Mouse (Mus musculus): ENCODE measurements around the gene Bag1.
"Not testable (repeated sequence)": the region's sequence is repeated elsewhere in the genome, so short reads cannot be mapped to it uniquely, and the experiment has no call there.

Gene Bag1

DNA sequence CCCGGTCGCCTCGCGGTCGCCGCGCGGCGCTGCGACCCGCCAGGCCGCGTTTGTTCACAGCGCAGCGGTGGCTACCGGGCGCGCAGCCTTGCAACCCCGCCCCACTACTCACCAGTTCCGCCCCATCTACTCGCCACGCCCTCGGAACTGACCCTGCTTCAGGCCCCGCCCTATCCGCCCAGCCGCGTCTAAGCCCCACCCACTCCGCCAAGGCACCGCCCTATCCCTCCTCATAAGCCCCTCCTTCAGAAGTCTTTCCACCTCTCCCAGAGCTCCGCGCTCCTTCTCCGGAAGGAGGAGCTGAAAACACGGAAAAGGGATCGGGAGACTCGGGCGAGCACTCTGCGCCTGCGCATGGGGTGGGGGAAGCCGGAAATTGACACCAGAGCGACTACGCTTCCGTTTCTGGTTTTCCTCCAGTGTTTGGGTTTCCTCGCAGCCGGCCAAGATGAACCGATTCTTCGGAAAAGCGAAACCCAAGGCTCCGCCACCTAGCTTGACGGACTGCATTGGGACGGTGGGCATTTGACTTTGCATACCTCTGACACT, at the start of gene Bag1, which contains the start of gene Chmp5:
TSS of gene Bag1 (minus strand) at position 135 of the 549 bp plus-strand sequence.
TSS of gene Chmp5 (plus strand) at position 248 of the 549 bp plus-strand sequence.
- DNase-seq, result peak; percentile 97 to 99

DNA sequence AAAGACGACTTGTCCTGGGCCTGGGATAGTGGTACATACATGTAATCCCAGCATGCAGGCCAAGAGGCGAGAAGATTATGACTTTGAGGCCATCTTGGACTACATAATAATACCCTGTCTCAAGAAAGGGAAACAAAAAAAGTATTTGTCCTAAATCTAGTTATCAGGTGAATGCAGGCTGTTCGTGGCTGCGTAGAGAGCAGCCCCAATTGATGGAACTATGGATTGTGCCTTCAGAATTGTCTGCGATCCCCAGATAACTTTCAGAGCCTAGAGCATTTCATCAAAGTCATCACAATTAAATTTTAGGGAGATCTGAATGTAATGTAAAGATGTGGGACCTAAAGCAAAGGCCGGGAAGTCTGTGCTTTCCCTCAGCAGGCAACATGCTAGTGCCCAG, 48.2 kb upstream of the Bag1 start:
- no peak for DNase-seq

DNA sequence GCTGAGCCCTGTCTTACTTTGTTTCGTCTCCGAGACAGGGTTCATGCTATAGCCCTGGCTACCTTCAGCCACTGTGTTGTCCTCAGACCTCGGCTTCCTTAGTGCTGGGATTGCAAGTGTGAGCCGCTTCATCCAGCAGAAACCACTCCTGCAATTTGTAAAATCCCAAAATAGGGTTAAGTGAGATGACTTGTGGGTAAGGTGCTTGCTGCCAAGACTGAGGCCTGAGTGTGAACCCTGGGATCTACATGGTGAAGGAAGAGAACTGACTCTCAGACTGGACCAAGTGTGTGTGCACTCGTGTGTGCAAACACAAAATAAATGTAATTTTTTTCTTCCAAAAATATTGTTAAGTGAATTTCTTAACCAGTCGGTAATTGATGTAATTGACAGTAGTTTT, 41.5 kb upstream of the Bag1 start:
- DNase-seq, result no peak

DNA sequence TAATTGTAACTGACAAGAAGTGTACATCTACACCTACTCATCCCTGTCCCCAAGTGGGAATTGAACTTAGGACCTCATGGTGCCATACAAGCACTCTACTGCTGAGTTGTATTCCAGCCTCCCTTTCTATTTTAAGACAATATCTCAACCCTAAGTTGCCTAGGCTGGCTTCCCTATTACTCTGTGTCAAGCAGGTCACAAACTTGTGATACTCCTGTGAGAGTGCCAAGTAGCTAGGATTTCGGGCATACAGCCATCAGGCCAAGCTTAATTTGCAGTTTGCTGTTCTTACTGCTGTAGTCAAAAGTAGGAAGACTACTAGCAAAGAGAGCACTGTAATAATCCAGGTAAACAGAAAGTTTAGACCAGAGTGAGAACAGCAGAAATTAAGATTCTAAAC, 35.6 kb upstream of the Bag1 start:
- DNase-seq, result no peak

DNA sequence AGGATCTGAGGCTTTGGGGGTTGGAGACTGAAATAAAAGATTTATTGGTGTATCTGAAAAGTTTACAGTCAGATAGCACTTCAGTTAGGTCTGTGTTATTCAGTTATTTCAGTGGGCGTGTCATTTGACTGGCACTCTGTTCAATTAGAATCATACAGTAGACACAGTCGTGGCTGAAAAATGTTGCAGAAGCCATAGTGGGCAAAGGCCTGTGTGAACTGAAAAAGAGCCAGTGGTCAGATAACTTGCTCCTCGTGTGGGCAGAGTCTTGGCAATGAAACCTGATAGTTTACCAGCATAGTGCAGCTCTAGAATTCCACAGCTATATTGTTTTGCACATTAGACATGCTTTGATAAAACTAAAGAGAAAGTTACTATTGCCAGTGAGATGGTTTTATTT, 34.4 kb upstream of the Bag1 start:
- DNase-seq, result no peak

DNA sequence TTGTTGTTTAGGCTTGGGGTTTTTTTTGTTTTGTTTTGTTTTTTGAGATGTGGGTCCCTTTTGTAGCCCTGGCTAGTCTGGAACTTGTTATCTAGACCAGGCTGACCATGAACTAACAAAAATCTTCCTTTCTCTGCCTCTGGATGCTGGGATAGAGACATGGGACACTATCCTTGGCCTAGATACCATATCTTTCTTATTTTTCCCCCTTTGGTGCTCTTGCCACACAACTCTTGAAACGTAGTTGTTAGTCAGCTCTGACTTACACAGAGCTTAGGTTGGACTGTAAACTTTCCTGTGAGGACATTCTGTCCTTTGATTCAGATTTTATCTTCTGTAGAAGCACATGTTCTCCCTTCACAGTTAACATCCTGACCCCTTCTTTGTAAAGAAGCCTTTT, 31.3 kb upstream of the Bag1 start:
- no peak for DNase-seq

DNA sequence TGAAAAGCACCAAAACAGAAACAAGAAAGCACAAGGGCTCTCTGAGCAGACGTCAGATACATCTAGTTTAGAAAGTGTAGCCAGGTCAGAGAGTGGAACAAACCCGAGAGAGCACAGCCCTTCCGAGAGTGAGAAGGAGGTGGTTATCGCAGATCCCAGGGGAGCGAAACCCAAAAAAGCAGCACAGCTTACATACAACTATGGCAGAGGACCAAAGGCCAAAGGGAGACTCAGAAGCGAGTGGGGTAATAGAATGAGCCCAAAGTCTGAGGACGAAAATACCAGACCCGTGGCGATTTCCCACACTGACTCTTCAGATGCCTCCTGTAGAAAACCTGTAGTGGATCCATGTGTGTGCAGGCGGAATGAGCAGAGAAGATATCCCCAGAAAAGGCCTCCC, 28.6 kb upstream of the Bag1 start:
- no peak for DNase-seq

DNA sequence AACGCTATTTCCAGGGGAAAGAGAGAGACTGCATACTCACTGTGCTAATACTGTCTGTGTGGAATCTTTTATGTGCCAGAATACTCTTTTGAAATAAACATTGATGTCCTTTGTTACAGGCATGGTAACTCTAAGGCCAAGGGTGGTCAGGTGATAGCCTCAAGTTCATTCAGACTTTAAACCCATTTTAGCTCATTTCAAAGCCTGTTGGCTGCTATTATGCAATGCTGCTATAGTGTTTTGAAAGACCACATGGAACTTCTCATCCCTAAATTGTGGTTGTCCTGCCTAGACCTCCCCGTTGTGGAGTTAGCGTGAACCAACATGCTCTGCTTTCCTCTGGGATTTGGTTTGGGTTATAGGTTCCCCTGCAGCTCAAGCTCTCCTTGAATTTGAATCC, 27.6 kb upstream of the Bag1 start:
- DNase-seq, result no peak

DNA sequence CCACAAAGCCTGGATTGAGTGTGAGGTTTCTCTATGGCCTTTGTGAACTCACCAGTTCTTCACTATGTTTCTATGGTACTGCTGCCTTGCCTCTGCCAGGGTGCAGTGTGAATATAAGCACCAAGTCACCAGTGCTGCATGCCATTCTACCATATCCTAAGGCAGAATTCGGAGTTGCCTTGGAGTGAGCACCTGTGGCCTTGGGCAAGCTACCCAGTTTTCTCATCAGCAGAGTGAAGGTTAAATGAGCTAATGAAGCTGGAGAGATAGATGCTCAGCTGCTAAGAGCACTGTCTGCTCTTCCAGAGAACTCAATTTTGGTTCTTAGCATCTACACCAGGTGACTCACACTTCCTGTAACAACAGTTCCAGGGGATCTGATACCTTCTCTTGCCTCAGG, 25.9 kb upstream of the Bag1 start:
- no peak for DNase-seq

DNA sequence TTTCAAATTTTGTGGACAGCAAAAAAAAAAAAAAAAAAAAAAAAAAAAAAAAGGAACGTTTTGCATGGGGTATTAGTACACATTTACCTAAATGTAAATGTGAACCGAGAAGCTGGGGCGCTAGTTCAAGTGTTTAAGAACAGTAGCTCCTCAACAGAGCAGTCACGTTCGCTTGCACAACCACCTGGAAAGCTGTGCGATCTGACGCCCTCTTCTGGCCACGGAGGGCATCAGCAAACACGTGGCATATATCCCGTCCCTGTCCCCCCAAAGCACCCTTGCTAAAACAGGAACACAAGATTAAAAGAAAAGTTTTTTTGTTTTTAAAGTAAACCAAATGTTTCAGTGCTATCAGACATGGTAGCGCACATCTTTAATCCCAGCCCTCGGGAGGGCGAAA, 23.6 kb upstream of the Bag1 start:
- no peak for DNase-seq

DNA sequence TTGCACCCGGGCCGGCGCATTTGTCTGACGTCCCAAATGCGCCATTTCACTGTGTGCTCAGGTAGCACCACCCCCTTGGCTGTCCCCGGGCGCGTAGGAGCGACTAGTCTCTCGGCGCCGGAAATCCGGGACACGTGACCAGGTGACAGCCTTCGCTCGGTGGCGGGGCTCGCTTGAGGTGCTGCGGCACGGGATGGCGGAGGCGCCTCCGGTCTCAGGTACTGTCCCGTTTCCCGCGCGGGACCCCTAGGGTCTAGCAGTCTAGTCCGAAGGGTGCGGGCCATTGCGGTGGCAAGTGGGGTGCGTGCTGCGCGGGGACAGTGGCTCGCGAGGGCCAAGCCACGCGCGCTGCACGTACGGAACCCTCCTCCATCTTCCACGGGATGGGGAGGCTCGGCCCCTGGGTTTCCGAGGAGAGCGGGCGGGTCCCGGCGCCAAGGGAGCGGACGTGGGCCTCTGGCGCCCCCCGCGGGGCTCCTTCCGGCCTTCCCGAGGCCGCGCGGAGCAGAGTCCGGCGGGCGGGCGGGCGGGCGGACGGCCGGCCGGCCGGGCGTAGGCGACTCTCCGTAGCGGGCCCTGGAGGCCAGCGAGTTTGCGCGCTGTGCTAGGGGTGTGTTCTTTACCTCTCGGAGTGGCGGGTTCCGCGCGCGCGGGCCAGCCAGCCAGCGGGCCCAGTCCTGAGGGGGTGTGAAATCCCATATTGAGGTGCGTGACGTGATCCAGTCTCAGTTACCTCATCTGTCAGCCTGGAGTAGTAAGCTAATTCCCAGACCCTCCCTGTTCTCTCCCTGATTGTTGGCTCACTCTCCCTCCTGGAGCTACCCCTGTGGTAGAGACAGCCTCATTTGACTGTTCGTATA, 23.0 kb upstream of the Bag1 start, which contains the start of gene Nfx1:
TSS of gene Nfx1 (plus strand) at position 65 of the 860 bp plus-strand sequence.
- DNase-seq, result peak; percentile 89 to 90

DNA sequence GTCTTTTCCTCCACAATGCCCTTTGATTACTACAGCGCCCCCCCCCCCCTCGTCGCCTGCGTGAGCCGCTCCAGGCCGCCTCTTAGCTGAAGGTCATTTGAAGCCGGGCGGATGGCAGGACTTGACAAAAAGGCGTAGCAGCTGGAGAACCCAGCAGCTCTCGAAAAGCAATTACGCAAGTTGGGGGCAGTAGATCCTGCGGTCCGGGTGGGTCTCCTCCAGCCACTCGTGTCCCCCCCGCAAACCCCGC, 22.4 kb upstream of the Bag1 start:
- DNase-seq, result no peak

DNA sequence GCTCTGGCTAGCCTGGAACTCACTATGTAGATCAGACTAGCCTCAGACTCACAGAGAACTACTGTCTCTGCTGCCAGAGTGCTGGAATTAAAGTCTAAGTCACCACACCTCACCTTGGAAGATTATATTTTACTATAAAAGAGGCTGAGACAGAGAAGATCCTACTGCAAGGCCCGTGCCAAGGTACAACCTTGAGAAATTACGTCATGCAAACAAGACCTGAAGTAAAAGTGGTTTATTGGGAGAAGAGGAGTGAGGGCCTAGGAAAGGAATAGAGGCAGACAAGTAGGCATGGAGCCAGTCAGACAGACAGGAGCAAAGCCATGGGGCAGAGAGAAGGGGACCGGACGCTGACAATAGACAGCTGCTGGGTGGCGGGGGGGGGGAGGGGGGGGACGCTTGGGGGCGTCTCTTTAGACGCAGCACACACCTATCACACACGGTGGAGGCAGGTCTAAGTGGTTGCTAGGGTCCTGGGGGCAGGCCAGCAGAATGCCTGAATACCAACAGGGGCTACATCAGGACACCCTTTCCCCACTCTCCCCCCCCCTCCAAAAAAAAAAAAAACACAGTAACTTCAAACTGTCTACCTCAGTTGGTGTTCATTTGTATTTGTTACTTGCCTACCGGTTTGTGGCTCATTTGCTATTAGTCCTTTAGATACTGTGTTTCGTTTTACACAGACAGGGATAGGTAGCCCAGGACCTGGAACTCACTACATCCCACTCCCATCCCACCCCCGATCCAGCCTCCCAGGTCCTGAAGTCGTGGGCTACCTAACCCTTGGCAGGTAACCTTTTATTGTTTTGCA, 21.9 kb upstream of the Bag1 start:
- no peak for DNase-seq

DNA sequence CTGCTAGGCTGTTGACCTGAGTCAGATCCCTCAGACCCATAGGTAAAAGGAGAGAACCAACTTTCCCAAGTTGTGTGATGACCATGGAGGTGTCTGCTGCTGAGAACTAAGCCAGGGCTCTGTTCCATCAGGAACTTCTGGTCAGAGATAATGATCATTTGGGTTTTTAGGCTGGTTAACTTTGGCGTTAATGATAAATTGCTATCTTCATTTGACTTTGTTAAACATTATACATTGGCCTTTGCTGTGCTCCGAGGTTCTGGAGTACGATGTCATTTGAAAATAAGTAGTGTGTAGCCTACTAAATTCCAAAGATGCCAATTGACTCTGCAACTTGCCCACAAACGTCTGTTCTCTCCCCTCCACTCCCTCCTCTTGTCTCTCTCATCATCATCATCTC, 21.1 kb upstream of the Bag1 start:
- no peak for DNase-seq

DNA sequence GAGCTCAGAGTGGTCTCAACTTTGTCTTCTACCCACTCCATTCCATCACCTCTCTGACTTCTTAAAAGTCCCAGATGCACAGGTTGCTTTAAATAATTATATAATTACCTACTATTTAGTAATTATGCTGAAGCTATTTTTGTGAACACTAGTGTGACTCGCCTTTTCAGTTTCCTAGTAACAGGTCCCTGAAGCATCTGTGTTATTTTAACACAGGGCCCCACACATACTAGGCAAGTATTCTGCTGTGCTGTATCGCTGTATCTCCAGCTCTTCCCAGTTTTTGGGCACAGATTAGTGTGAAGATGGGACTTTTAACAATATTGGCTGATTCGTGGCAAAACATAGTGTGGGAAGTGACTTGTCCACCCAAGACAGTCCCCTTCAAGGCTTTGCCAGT, 15.4 kb upstream of the Bag1 start:
- DNase-seq, result no peak

DNA sequence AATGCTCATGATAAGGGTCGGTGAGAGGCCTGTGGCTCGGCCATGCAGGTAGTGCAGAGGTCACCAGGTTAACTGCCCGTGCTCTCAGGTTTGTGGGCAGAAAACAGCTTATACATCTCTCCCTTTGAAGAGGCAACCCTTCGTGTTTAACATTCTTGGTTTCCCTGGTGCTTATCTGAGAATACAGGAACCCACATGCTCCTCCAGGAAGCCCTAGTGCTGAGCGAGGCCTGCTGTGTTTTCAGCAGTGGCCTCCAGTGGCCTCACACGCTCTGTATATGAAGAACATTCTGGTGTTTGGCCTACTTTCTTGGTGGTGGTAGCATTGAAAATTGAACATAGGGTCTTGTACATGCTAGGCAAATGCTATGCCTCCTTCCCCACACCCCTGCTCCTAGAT, 7.8 kb upstream of the Bag1 start:
- no peak for DNase-seq

DNA sequence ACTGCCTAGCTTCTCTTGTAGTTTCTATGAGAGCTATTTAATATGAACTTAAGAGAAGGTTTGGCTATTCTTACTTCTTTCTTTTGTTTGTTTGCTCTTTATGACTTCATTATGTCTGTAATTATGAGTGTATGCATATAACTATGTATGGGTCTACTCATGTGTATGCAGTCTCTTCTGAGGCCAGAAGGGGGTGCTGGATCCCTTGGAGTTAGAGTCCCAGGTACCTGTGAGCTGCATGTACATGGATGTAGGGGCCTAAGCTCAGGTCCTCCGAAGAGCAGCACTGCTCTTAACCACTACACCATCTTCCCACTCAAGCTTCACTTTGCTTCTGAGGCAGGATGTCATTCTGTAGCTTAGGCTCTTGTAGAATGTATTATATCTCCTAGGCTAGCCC, 5.4 kb upstream of the Bag1 start:
- DNase-seq, result no peak

DNA sequence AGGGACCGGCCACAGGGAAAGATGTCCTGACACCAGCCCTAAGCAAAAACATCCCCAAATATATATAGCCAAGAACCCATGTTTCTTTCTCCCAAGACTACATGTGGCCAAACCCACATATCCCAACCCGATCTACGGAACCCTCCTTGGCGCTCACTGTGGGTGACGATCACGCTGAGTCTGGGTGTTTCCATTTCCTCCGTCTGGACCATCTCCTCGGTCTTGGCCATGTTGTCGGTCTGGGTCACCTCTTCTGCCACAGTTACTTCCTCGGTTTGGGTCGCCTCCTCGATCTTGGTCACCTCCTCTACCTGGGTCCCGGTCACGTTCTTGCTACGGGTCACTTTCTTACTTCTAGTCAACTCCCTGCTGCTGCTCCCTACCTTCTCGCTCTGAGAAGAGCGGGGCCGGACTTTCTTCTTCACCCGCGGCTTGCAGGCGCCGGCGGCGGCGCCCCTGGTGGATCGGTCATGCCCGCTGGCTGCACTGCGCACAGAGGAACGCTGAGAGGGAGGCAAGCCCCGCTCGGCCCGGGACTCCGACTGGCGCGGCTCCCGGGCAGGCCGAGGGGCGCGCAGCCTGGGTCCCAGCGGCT, 432 bp downstream of the Bag1 start:
- no peak for DNase-seq

DNA sequence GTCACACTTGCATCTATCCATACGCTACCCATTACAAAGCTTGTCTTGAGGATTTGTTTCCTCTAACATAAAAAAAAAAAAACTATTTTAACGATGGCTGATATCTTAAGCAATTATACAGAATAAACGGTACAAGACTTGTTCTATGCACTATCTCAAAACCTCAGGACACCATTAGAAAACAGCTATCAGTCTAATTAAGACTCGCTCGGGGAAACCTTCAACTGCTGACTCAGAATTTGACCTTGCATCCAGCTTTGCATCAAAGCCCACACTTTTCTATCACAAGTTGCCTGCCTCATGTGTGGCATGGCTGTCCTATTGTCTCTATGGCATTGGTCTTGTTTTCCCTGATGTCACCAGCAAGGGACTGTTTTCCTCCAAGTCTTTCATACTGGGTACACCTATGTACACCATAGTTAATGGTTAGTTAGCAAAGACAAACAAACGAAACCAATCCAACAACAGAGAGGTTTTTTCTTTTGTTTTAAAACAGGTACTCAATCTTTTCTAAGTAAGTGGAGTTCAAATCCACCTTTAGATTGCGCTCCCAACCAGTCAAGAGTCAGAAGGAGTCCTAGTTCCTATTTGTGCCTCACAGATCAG, 1.5 kb downstream of the Bag1 start:
- DNase-seq, result no peak

DNA sequence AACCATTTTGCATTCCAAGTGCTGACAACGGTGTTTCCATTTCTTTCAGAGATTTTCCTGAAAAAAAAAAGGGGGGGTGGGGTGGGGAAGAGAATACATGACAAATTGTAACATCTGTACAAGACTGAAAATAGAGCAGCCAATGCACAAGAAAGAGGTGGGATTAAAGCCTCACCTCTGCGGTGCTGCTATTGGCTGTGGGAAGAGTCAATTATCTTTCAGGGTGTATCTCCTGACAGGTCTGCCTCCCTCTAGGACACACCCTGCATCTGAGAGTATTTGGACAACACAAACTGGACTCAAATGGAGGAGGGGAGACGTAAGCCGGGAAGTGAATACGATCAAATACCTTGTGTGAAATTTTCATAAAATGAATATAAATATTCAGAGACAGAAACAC, 4.4 kb downstream of the Bag1 start:
- no peak for DNase-seq

DNA sequence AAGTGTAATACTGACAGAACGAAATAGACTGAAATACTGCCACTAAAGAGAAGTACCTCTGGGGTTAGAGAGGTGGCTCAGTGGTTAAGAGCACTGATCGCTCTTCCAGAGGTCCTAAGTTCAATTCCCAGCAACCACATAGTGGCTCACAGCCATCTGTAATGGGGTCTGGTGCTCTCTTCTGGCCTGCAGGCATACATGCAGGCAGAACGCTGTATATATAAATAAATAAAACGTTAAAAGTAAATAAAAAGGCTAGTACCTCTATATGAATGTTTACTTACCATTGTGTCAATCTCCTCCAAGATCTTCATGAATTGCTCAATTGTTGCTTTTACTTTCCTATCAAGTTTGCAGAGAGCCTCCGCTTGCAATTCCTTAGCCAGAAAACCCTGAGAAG, 9.3 kb downstream of the Bag1 start:
- DNase-seq, result no peak

DNA sequence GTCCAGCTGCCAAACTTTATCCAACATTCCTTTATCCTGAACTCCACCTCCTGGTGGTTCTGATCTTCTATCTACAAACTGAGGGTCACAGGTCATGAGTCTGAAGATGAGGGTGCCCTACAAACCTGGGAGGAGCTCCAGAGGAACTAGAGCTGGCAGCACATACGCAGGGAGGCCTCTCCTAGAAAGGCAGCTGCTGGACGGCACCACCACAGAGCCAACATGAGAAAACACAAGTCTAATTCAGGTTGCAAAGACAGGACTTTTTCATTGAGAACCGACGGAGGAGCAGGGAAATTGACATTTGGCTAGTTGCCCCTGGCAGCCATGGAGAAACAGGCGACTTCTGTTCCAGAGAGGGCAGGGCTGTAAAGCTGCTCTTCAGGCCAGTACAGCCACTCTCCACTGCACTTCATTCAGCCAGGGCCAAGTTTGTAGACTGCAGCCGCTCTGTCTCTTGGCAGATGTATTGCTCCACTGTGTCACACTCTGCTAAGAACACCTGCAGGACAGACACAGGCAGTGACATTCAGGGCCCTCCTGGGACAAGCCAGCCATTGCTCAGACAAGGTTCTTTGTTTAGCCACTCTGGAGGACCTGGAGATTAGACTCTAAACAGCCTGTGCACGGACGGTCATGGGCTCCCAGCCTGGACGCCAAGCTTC, 11.8 kb downstream of the Bag1 start:
- no peak for DNase-seq

DNA sequence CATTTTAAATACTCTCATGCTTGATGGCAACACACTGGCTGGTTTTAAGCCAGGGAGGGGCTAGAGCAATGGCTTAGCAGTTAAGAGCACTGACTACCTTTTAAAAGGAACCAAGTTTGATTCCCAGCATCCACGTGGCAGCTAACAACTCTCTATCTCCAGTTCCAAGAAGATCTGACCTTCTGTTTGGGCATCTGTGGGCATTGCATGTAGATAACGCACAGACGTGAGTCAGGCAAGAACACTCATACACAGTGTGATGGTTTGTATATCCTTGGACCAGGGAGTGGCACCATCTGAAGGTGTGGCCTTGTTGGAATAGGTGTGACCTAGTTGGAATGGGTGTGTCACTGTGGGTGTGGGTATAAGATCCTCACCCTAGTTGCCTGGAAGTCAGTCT, 13.7 kb downstream of the Bag1 start:
- DNase-seq, result not testable (repeated sequence)

All from spleen, adult 18-20 months (tissue).